ENCODE assay signal across 31 mouse cellular contexts in the genomic region with DNA sequence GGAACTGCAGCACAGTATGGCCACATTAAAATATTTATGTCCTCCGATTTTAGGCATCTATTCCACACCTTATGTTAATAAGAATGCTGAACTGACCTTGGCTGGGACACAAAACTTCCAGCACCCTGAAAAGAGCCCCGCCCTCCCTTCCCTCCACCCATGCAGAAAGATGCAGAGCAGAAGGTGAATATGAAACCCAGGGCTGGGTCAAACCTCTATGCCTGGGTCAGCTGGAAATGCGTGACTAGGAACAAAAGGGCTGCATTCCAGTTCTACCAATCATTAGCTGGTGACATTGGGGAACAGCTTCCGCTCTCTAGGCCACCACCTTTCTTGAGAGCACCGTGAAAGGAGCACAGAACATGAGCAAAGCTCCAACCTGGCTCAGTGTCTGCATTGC.
A peak's percentile ranks its signal among the peaks of the same experiment; 100 is the strongest.
DNase-seq lines count a peak whose midpoint lies in the region; ATAC-seq lines count a peak whose summit lies in the region.
"Had no signal": no experiment of that assay in that cellular context is flagged by ENCODE, and none has a peak within 500 bp of the region (broad histone marks: within the 10 kb centered on the region; RNA-seq: fewer than 3 reads in every experiment).

No protein-coding gene starts in this region.

- peak overlapping the region; percentile 71 for H3K27ac ChIP-seq in neural tube, embryonic 13.5 days (replicated peaks)
- H3K27ac ChIP-seq in neural tube, embryonic 15.5 days (replicated peaks), result no peak overlapping the region
- H3K27ac ChIP-seq: embryonic facial prominence, embryonic 10.5 days; embryonic facial prominence, embryonic 15.5 days; forebrain, embryonic 12.5 days; heart, adult 2 months; hindbrain, embryonic 15.5 days; limb, embryonic 10.5 days; limb, embryonic 15.5 days; liver, embryonic 13.5 days; macrophage; midbrain, embryonic 13.5 days; stomach, postnatal 0 days had no signal

- 58% methylated on average over 5 of the region's 5 CpGs for WGBS in neural tube, embryonic 13.5 days
- WGBS in neural tube, embryonic 15.5 days, result 54% methylated on average over 5 of the region's 5 CpGs

- H3K4me2 ChIP-seq in neural tube, embryonic 13.5 days, result no peak overlapping the region
- H3K4me2 ChIP-seq in neural tube, embryonic 15.5 days, result no peak overlapping the region
- H3K4me2 ChIP-seq: embryonic facial prominence, embryonic 15.5 days; forebrain, embryonic 12.5 days; heart, embryonic 12.5 days; hindbrain, embryonic 15.5 days; limb, embryonic 15.5 days; liver, embryonic 13.5 days; midbrain, embryonic 13.5 days had no signal

- no peak overlapping the region for H3K9ac ChIP-seq in neural tube, embryonic 13.5 days
- no peak overlapping the region for H3K9ac ChIP-seq in neural tube, embryonic 15.5 days (replicated peaks)
- H3K9ac ChIP-seq: embryonic facial prominence, embryonic 15.5 days; forebrain, embryonic 12.5 days; heart, embryonic 12.5 days; hindbrain, embryonic 15.5 days; limb, embryonic 15.5 days; liver, embryonic 13.5 days; midbrain, embryonic 13.5 days had no signal

- H3K27me3 ChIP-seq in neural tube, embryonic 13.5 days, result no peaks in the 10 kb centered on the region
- no peaks in the 10 kb centered on the region for H3K27me3 ChIP-seq in neural tube, embryonic 15.5 days (replicated peaks)
- H3K27me3 ChIP-seq: embryonic facial prominence, embryonic 15.5 days; forebrain, embryonic 12.5 days; heart, embryonic 12.5 days; hindbrain, embryonic 15.5 days; limb, embryonic 15.5 days; liver, embryonic 13.5 days had no signal

- no peak overlapping the region for H3K4me3 ChIP-seq in neural tube, embryonic 13.5 days
- H3K4me3 ChIP-seq in neural tube, embryonic 15.5 days (replicated peaks), result no peak overlapping the region
- H3K4me3 ChIP-seq: embryonic facial prominence, embryonic 10.5 days; embryonic facial prominence, embryonic 15.5 days; forebrain, embryonic 12.5 days; heart, adult 2 months; heart, embryonic 12.5 days; hindbrain, embryonic 15.5 days; limb, embryonic 10.5 days; limb, embryonic 15.5 days; liver, embryonic 13.5 days; midbrain, embryonic 13.5 days had no signal

- peak; percentile 41 to 78 for DNase-seq in kidney, adult 8-10 months
- peak; percentile 45 for DNase-seq in kidney, postnatal 10 days
- no peak for DNase-seq in retina, postnatal 1 day
- no peak for DNase-seq in frontal cortex, postnatal 10 days (ENCODE audit: low spot score in 2 of 2)
- no peak for DNase-seq in lung, adult 18-20 months
- DNase-seq: adrenal gland, postnatal 10 days; cerebellum, adult 8-10 months; cerebellum, postnatal 25 days; gastrocnemius, postnatal 36 days; heart, adult 2 months; layer of hippocampus, postnatal 36 days; liver, embryonic 13.5 days; lung, adult 2 months; lung, postnatal 10 days; right cerebral cortex, adult 18-20 months; spleen, adult 18-20 months; thymus, adult 2 months; thymus, postnatal 36 days had no signal

- no peaks in the 10 kb centered on the region for H3K36me3 ChIP-seq in neural tube, embryonic 13.5 days
- H3K36me3 ChIP-seq in neural tube, embryonic 15.5 days, result no peaks in the 10 kb centered on the region
- H3K36me3 ChIP-seq: embryonic facial prominence, embryonic 10.5 days; embryonic facial prominence, embryonic 15.5 days; forebrain, embryonic 12.5 days; heart, embryonic 12.5 days; hindbrain, embryonic 15.5 days; limb, embryonic 10.5 days; limb, embryonic 15.5 days; liver, embryonic 13.5 days; midbrain, embryonic 13.5 days had no signal

- no peaks in the 10 kb centered on the region for H3K9me3 ChIP-seq in neural tube, embryonic 13.5 days
- no peaks in the 10 kb centered on the region for H3K9me3 ChIP-seq in neural tube, embryonic 15.5 days (replicated peaks)
- H3K9me3 ChIP-seq: embryonic facial prominence, embryonic 10.5 days; embryonic facial prominence, embryonic 15.5 days; forebrain, embryonic 12.5 days; heart, embryonic 12.5 days; hindbrain, embryonic 15.5 days; limb, embryonic 10.5 days; limb, embryonic 15.5 days; liver, embryonic 13.5 days; midbrain, embryonic 13.5 days had no signal

- ATAC-seq in neural tube, embryonic 13.5 days (ENCODE audit: low read depth), result no peak
- no peak for ATAC-seq in neural tube, embryonic 15.5 days (ENCODE audit: low FRiP score)
- ATAC-seq: inflammation-experienced regulatory T-cells, adult 6 months; midbrain, embryonic 13.5 days had no signal

- peaks cover 31% of the 10 kb centered on the region for H3K4me1 ChIP-seq in neural tube, embryonic 13.5 days (replicated peaks)
- H3K4me1 ChIP-seq in neural tube, embryonic 15.5 days, result peaks cover 18% of the 10 kb centered on the region; the same call in 1 of the 2 replicates
- H3K4me1 ChIP-seq: embryonic facial prominence, embryonic 15.5 days; heart, embryonic 12.5 days; liver, embryonic 13.5 days had no signal

Comparison
In these comparisons a context has a peak if more than half of its experiments do, and no peak if none do; other contexts are left out.
1. DNase-seq: peak in kidney, adult 8-10 months (2 of 2) and kidney, postnatal 10 days (single experiment); none in retina, postnatal 1 day (single experiment), frontal cortex, postnatal 10 days (0 of 2) and lung, adult 18-20 months (0 of 2).